Mouse (Mus musculus): ENCODE data around the gene Frmd6. TPM values are rescaled to one million over a fixed set of nuclear protein-coding genes. Genes with fewer than 3 reads are reported as not detected.

Gene Frmd6
- polyA plus RNA-seq, 1 experiment from 2014 or later, result 15.9 TPM

DNA sequence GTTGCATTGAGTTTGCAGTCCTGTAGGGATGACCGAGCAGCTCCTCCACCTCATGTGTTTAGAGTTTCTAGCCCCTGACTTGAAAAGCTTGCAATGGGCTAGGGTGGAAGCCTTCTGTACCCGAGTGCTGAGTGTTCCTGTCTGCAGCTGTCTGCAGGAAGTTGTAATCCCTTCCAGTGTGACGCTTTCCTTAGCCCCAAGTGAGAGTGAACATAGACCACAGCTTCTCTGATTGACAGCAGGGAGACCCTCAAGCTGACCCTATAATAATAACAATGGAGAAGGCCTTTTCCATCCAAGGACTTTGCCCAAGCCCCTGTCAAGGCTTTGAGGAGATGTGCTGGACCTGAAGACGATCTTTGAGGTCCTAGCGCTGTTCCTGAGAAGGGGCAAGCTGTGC lies 65.1 kb downstream of the Frmd6 start:
- H3K4me3 ChIP-seq (ENCODE audit: low read depth, low read length), result no peak overlapping the region
- no peaks in the 10 kb centered on the region for H3K9me3 ChIP-seq (ENCODE audit: control insufficient read depth, low read length)
- H3K9ac ChIP-seq (ENCODE audit: low read length), result no peak overlapping the region
- no peak overlapping the region for H3K27ac ChIP-seq (ENCODE audit: low read depth, low read length)
- H3K27me3 ChIP-seq (ENCODE audit: control insufficient read depth, insufficient read depth, low read length), result peaks cover 10% of the 10 kb centered on the region
- peaks cover 12% of the 10 kb centered on the region for H3K4me1 ChIP-seq (ENCODE audit: control insufficient read depth, insufficient read depth, low read length)
- DNase-seq (ENCODE audit: low spot score, missing footprints) (peak; percentile 86), ATAC-seq (ENCODE audit: low FRiP score) (peak; percentile 78)
- no peaks in the 10 kb centered on the region; the same call in 1 of the 2 replicates for H3K36me3 ChIP-seq (ENCODE audit: control insufficient read depth, insufficient read depth, low read length)
- WGBS, result 39% methylated on average over 5 of the region's 5 CpGs
- no peak overlapping the region for H3K4me2 ChIP-seq

DNA sequence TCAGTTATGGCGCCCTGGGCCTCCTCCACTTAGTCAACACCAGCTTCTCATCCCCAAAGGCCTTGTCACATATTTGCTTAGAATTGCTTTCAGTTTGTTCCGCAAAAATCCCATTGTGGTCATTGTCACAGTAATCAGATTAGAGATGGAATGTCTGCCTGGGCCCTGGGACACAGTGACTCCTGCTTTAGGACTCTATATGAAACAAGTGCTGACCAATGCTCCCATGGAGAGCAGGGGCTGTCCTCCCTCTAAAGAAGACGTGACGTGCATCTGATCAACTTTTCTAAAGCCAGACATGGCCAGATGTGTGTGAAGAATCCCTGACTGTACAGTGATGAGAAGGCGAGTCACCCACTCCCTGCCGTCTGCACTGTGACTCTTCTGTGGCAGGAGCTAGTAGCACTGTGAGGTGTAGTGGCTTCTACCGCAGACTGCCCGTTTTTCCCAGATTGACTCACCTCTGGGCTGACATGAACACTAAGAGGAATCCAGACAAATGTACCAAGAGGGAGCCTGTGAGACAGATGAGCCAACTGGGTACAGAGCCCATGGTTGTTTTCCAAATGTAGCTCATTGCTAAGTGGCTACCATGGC lies 65.7 kb downstream of the Frmd6 start:
- Histone ChIP-seq H3K4me3 (ENCODE audit: low read depth, low read length) (no peak overlapping the region), H3K27me3 (ENCODE audit: control insufficient read depth, insufficient read depth, low read length) (peaks cover 10% of the 10 kb centered on the region), H3K4me2 (no peak overlapping the region), H3K36me3 (ENCODE audit: control insufficient read depth, insufficient read depth, low read length) (no peaks in the 10 kb centered on the region; the same call in 1 of the 2 replicates), H3K9ac (ENCODE audit: low read length) (no peak overlapping the region), H3K4me1 (ENCODE audit: control insufficient read depth, insufficient read depth, low read length) (peaks cover 12% of the 10 kb centered on the region), H3K27ac (ENCODE audit: low read depth, low read length) (no peak overlapping the region), H3K9me3 (ENCODE audit: control insufficient read depth, low read length) (no peaks in the 10 kb centered on the region)
- ATAC-seq (ENCODE audit: low FRiP score) (peak; percentile 83), DNase-seq (ENCODE audit: low spot score, missing footprints) (peak; percentile 78)
- 56% methylated on average over 8 of the region's 8 CpGs for WGBS

GRCm38 (mm10) chr12:70895275-70895674 lies 70.0 kb downstream of the Frmd6 start:
- Histone ChIP-seq H3K9me3 (ENCODE audit: control insufficient read depth, low read length) (no peaks in the 10 kb centered on the region), H3K36me3 (ENCODE audit: control insufficient read depth, insufficient read depth, low read length) (no peaks in the 10 kb centered on the region; the same call in 1 of the 2 replicates), H3K4me2 (no peak overlapping the region), H3K27ac (ENCODE audit: low read depth, low read length) (no peak overlapping the region), H3K27me3 (ENCODE audit: control insufficient read depth, insufficient read depth, low read length) (peaks cover 4% of the 10 kb centered on the region), H3K4me1 (ENCODE audit: control insufficient read depth, insufficient read depth, low read length) (peaks cover 12% of the 10 kb centered on the region), H3K9ac (ENCODE audit: low read length) (no peak overlapping the region), H3K4me3 (ENCODE audit: low read depth, low read length) (no peak overlapping the region)
- DNase-seq (ENCODE audit: low spot score, missing footprints), result peak; percentile 77
- ATAC-seq (ENCODE audit: low FRiP score), result no peak
- 82% methylated on average over 7 of the region's 7 CpGs for WGBS

DNA sequence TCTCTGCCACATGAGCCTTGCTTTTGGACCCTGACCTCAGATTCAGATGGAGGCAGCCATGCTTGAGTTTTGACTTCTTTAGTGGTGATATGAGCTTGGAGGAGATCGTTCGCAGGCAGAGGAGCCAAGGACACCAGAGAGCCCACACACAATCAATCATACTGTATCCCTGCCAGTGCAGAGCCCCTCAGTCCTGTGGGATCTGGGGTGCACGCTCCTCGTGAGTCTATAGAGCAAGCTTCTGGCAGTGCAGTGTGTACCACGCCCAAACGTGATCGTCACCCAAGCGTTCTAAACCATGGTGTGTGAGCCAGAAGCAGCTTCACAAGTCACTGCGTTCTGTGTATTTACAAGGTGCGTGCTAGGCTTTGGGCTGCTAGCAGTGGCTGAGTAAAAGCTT lies 70.8 kb downstream of the Frmd6 start:
- Histone ChIP-seq H3K4me3 (ENCODE audit: low read depth, low read length) (no peak overlapping the region), H3K9me3 (ENCODE audit: control insufficient read depth, low read length) (no peaks in the 10 kb centered on the region), H3K36me3 (ENCODE audit: control insufficient read depth, insufficient read depth, low read length) (no peaks in the 10 kb centered on the region), H3K9ac (ENCODE audit: low read length) (no peak overlapping the region), H3K4me2 (no peak overlapping the region), H3K27ac (ENCODE audit: low read depth, low read length) (no peak overlapping the region), H3K27me3 (ENCODE audit: control insufficient read depth, insufficient read depth, low read length) (peaks cover 4% of the 10 kb centered on the region), H3K4me1 (ENCODE audit: control insufficient read depth, insufficient read depth, low read length) (peaks cover 4% of the 10 kb centered on the region; the same call in 1 of the 2 replicates)
- peak; percentile 72 for DNase-seq (ENCODE audit: low spot score, missing footprints)
- ATAC-seq (ENCODE audit: low FRiP score), result no peak
- whole genome bisulfite sequencing, result 82% methylated on average over 10 of the region's 10 CpGs

- H3K4me3 ChIP-seq (ENCODE audit: low read depth, low read length), result no peak overlapping the region
- peak; percentile 77 for DNase-seq (ENCODE audit: low spot score, missing footprints)
- ATAC-seq (ENCODE audit: low FRiP score), result no peak
- no peaks in the 10 kb centered on the region for H3K36me3 ChIP-seq (ENCODE audit: control insufficient read depth, insufficient read depth, low read length)
- H3K9ac ChIP-seq (ENCODE audit: low read length), result no peak overlapping the region
- H3K4me2 ChIP-seq, result no peak overlapping the region
- no peak overlapping the region for H3K27ac ChIP-seq (ENCODE audit: low read depth, low read length)
- H3K9me3 ChIP-seq (ENCODE audit: control insufficient read depth, low read length), result no peaks in the 10 kb centered on the region
- WGBS, result 76% methylated on average over 8 of the region's 8 CpGs
- peaks cover 3% of the 10 kb centered on the region; the same call in 1 of the 2 replicates for H3K4me1 ChIP-seq (ENCODE audit: control insufficient read depth, insufficient read depth, low read length)
- peaks cover 4% of the 10 kb centered on the region for H3K27me3 ChIP-seq (ENCODE audit: control insufficient read depth, insufficient read depth, low read length)
These were observed 72.1 kb downstream of the Frmd6 start for GRCm38 (mm10) chr12:70897434-70897833.

GRCm38 (mm10) chr12:70898450-70898849 lies 73.1 kb downstream of the Frmd6 start:
- ATAC-seq (ENCODE audit: low FRiP score), result no peak
- Histone ChIP-seq H3K27ac (ENCODE audit: low read depth, low read length) (no peak overlapping the region), H3K36me3 (ENCODE audit: control insufficient read depth, insufficient read depth, low read length) (no peaks in the 10 kb centered on the region), H3K4me2 (no peak overlapping the region), H3K9ac (ENCODE audit: low read length) (no peak overlapping the region), H3K4me3 (ENCODE audit: low read depth, low read length) (no peak overlapping the region), H3K27me3 (ENCODE audit: control insufficient read depth, insufficient read depth, low read length) (no peaks in the 10 kb centered on the region; the same call in none of the 2 replicates), H3K9me3 (ENCODE audit: control insufficient read depth, low read length) (no peaks in the 10 kb centered on the region), H3K4me1 (ENCODE audit: control insufficient read depth, insufficient read depth, low read length) (peaks cover 3% of the 10 kb centered on the region; the same call in 1 of the 2 replicates)
- DNase-seq (ENCODE audit: low spot score, missing footprints), result peak; percentile 88
- 91% methylated on average over 8 of the region's 8 CpGs for WGBS

DNA sequence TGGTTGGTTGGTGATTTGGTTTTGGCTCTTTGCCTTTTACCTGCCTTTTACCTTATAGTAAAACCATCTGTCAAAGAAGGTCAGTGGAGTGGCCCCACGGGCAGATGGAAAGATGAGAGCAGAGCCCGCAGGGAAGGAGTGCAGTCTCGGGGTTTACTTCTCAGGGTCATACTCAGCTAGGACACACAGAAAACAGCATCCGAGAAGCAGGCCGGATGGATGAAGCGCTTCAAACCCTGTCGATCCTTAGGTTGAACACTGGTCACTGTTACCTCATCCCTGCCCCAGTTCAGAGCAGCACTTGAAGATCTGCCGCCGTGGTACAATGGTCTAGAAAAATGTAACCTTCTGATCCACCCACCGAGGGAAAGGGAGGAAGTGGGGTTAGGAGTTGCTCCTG lies 79.2 kb downstream of the Frmd6 start:
- ATAC-seq (ENCODE audit: low FRiP score) (no peak), DNase-seq (ENCODE audit: low spot score, missing footprints) (no peak)
- WGBS, result 94% methylated on average over 10 of the region's 10 CpGs
- no peaks in the 10 kb centered on the region for H3K27me3 ChIP-seq (ENCODE audit: control insufficient read depth, insufficient read depth, low read length)
- no peak overlapping the region for H3K27ac ChIP-seq (ENCODE audit: low read depth, low read length)
- no peak overlapping the region for H3K4me3 ChIP-seq (ENCODE audit: low read depth, low read length)
- H3K4me1 ChIP-seq (ENCODE audit: control insufficient read depth, insufficient read depth, low read length), result no peaks in the 10 kb centered on the region
- no peaks in the 10 kb centered on the region for H3K36me3 ChIP-seq (ENCODE audit: control insufficient read depth, insufficient read depth, low read length)
- no peak overlapping the region for H3K4me2 ChIP-seq
- no peak overlapping the region for H3K9ac ChIP-seq (ENCODE audit: low read length)
- H3K9me3 ChIP-seq (ENCODE audit: control insufficient read depth, low read length), result no peaks in the 10 kb centered on the region

DNA sequence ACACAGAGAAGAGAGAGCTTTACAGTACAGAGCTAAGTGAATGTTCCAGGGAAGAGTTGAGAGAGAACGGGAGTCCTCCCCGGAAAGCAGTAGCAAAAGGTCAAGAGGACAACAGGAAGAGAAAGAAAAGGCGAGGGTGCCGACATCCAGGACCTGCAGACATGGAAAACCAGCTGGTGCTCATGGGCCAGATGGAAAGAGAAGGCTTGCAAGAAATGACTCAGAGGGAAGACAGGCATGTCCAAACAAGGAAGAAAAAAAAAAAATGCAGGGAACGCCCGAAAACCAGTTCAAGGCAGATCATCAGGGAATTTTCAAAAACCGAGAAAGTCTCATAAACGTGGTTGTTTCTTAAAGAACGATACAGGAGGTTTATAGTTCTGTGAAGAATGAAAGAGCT lies 81.6 kb downstream of the Frmd6 start:
- ATAC-seq (ENCODE audit: low FRiP score) (no peak), DNase-seq (ENCODE audit: low spot score, missing footprints) (no peak)
- Histone ChIP-seq H3K27me3 (ENCODE audit: control insufficient read depth, insufficient read depth, low read length) (no peaks in the 10 kb centered on the region), H3K27ac (ENCODE audit: low read depth, low read length) (no peak overlapping the region), H3K9ac (ENCODE audit: low read length) (no peak overlapping the region), H3K4me3 (ENCODE audit: low read depth, low read length) (no peak overlapping the region), H3K4me1 (ENCODE audit: control insufficient read depth, insufficient read depth, low read length) (peaks cover 2% of the 10 kb centered on the region; the same call in 1 of the 2 replicates), H3K36me3 (ENCODE audit: control insufficient read depth, insufficient read depth, low read length) (no peaks in the 10 kb centered on the region), H3K4me2 (no peak overlapping the region), H3K9me3 (ENCODE audit: control insufficient read depth, low read length) (no peaks in the 10 kb centered on the region)
- 91% methylated on average over 9 of the region's 9 CpGs for WGBS

GRCm38 (mm10) chr12:70907651-70908050 lies 82.3 kb downstream of the Frmd6 start:
- peaks cover 5% of the 10 kb centered on the region; the same call in 1 of the 2 replicates for H3K4me1 ChIP-seq (ENCODE audit: control insufficient read depth, insufficient read depth, low read length)
- 87% methylated on average over 11 of the region's 11 CpGs for WGBS
- no peak overlapping the region for H3K27ac ChIP-seq (ENCODE audit: low read depth, low read length)
- H3K9me3 ChIP-seq (ENCODE audit: control insufficient read depth, low read length), result no peaks in the 10 kb centered on the region
- DNase-seq (ENCODE audit: low spot score, missing footprints) (no peak), ATAC-seq (ENCODE audit: low FRiP score) (no peak)
- no peak overlapping the region for H3K4me3 ChIP-seq (ENCODE audit: low read depth, low read length)
- H3K27me3 ChIP-seq (ENCODE audit: control insufficient read depth, insufficient read depth, low read length), result no peaks in the 10 kb centered on the region
- H3K4me2 ChIP-seq, result no peak overlapping the region
- no peak overlapping the region for H3K9ac ChIP-seq (ENCODE audit: low read length)
- no peaks in the 10 kb centered on the region for H3K36me3 ChIP-seq (ENCODE audit: control insufficient read depth, insufficient read depth, low read length)

All from midbrain, embryonic 11.5 days (tissue).